Mouse (Mus musculus) urinary bladder, adult 18-20 months (tissue): ENCODE data around the gene Chn2.
"Not testable (repeated sequence)": the region's sequence is repeated elsewhere in the genome, so short reads cannot be mapped to it uniquely, and the experiment has no call there.

ENCODE experiments used
- DNase-seq, 2 experiments: peaks; one replicate each; pipeline ENCODE4 v3.0.0; 2022; ENCODE audit warnings: low spot score in 2 of 2, mixed read lengths in 2 of 2

Gene Chn2

DNA sequence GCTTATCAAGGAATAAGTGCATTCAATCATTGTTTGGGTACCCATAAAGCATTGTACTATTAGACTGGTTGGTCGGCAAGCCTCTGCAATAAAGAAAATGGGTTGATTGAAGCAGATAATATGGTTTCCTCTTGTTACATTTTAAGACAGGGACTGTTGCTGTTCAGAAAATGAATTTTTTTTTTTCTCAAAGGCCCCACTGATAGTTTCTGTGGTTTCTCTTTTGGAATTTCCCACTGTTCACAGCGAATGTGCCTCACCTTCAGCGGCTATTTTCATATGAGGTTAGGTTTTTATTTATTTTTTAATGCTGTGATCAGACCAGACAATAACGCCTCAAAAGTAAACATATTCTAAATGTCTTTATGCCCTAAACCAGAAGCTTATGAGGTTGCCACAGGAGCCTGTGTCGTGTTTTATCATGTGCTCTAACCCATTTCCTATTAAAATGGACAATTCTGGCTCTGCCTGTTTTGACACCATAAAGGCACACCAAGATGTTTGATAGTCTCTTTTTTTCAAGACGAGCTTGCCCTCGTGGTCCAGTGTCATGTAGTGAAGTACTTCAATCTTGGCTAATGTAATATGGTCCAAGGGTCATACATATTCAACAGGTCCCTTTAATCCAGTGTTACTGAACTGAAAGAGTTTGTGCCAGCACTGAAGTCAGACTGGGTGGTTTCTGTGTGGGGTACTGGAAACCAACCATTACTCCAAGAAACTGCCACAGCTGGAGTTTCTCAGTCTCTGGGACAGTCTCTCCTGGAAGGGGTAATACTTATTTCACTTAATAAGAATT lies 112.3 kb downstream of the Chn2 start:
- DNase-seq, result no peak

DNA sequence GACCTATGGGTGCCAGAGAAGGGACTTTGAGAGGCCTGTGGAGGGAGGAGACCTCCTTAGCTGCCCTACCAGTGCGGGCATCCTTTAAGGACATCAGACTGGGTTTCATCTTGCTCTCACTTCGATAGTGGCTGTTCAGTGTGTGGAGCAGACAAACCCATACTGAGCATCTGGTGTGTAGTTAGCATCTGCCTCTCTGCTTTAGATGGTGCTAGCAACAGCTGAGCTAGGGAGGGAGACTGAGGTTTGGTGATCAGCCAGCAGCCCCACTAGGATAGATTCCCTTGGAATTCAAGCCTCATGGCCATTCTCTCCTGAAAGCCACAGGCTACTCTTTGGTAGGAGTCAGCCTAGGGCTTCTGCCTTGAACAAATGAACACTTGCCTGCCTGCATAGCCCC lies 117.7 kb downstream of the Chn2 start:
- DNase-seq, result no peak

DNA sequence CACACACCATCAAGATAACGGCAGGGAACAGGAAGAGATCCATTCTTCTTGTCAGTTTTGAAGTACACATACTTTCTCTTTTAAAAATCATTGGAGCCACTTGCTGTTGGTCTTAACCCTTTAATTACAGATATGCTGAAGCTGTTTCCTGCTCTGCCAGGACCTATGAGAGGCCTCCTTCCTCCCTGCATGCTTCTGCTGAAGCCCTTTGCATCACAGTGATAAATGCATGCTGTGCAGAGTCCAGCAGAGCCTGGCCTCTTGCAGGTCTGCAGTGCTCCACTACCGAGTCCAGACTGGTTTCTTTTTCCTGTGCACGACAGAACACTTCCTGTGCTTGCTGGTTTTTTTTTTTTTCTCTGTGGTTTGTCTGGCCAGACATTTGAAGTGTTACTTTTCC lies 119.0 kb downstream of the Chn2 start:
- DNase-seq, result no peak

DNA sequence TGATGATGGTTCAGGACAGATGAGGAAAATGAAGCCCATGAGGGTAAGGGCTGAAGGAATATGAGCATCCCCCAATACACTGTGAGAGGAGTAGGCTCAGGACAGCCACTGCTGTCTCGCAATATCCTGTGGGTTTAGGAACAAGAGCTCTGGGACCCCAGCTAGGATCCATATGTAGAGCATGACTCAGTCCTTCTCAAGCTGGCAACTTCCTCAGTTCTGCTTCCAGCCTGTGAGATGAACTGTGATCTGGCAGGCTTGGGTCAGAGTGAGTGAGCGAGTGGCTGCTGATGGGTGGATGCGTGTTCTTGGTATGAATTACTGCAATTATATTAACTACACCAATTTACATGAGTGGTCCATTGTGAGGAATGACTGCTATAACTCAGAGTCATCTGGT lies 121.3 kb downstream of the Chn2 start:
- DNase-seq, result no peak

DNA sequence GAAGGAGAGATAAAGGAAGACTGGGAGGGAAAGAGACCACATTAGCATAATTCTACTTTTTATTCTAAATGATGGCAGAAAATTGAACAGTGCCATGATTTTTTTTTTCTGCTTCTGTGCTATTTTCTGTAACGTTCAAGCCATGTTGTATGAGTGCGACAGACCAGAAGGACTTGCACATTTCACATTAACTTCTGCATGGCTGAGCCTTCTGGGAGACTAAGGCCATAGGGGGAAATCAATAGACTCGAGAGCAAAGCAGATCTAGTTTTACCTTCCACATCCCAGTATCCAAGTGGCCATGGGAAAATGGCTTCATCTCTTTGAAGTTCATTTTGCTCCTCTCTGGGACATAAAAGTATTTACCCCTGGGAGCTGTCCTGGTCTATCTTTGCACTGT lies 121.9 kb downstream of the Chn2 start:
- DNase-seq, result no peak

DNA sequence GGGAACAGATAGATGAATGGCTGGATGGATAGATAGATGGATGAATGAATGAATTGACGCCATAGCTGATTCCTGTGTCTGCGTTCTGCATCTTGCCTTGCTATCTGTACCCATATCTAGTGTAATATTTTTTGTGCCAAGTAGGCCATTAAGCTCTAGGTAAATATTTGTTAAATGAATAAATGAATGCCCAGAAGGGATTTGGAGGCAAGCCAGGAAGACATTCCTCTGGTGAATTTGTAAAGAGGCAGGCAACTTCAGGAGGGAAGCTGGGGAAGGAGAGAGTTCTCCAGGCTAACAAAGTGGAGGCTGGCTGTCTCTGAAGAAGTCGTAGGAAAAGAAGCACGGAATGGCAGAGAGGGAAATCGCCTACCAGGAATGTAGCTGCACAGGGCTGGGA lies 123.0 kb downstream of the Chn2 start:
- peak in 1 of 2 experiments; percentile 31 for DNase-seq

DNA sequence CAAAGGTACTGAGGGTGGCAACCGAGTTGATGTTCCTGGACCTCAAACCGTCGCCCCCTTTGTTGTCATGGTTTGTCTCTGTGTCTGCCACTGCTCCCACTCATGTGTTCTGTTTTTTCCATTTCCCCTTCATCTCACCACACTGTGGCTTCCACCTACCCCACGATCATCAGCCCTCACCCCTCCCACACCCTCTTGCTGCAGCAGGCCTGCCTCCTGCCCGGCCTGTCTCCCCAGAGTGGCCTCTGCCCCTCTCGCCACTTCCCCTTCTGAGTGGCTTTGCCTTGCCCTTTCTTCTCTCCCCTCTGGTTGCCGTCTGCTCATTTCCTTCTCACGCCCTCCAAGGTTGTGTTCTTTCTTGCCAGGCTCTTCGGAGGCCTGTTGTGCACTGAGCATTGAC lies 123.4 kb downstream of the Chn2 start:
- DNase-seq, result no peak

DNA sequence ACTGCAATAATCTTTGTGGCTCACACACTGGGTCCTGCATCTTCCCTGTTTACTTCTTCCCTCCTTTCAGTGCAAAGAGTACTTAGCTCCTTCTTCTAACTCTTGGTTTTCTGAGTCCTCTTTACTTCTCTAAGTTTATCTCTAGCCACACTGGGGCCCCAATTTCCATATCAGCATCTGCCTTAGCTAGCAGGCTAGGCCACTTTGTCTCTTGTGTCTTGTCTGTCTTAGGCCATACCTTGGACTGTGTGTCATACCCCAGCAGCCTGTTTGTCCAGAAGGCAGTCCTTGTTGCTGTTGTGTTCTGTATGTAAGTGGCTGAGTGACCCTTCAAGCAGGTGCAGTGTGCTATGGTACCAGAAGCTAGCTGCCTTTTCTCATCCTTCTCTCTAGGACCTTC lies 124.3 kb downstream of the Chn2 start:
- no peak for DNase-seq

DNA sequence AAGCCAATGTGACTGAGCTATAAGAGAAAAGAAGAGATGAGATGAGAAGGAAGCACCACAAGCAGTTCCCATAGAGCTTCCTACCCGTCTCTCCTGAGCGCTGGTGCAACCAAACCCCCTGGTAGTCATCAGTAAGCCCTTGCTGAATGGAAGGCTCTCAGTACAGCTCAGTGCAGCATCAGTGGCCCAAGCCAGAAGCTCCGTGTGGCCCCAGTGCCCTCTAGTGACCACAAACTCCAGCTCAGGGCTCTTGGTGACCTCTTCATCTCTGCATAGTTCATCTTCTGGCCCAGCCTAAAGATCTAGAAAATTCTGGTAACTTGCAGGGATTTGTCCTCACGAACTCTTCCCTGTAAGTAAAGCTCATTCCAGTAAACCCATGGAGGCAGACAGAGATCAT lies 125.4 kb downstream of the Chn2 start:
- no peak for DNase-seq

DNA sequence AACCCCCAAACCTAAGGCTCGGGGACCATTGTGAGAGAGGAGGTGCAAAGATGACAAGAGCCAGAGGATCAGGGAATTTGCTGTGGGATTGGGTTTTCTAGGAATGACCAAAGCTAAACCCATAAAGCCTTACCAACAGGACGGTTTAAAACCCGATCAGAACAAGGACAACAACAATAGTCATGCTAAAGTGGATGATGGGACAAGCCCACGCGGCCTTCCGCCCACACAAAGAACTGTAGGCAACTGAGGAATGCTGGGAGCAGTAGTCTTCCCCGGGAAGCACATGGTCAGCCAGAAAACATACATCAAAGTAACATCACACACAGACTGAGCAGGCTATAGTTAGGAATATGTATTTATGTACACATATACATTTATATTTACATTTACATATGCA lies 125.9 kb downstream of the Chn2 start:
- DNase-seq, result no peak

DNA sequence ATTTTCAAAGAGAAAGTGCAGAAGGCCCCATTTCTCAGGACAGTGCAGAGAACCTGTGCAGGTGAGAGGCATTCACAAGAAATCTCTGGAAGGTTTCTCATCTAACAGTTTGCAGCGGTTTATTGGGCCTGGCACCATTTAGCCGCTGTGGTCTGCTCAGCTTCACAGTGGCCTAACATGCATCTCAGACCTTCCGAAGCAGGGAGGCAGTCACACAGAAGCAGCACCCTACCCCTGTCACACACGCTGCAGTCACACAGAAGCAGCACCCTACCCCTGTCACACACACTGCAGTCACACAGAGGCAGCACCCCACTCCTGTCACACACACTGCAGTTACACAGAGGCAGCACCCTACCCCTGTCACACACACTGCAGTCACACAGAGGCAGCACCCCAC lies 126.5 kb downstream of the Chn2 start:
- DNase-seq, result no peak

DNA sequence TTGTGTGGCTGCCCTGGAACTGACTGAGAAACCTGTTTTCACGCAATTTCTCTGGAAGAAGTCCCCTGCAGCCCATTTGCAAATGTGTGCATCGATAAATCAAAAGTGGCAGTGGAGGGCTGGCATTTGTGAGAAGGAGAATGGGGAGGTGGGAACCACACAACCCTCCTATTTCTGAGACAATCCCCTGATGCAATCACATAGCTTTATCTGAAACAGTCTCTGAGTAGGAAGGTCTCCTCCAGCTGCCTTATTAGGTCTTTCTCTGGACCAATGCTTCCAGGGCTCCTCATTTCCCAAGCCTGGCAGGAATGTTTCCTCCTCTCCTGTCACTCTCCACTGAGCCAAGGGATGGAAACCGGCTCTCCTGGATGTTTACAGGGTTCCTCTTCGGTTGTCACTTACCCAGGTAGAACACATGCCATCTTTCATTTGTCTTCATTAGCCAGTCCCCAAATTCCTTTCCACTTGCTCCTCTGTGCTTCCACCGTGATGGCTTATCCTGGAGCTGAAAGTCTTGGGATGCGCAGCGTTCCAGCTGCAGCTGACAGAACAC lies 127.7 kb downstream of the Chn2 start:
- DNase-seq, result no peak

DNA sequence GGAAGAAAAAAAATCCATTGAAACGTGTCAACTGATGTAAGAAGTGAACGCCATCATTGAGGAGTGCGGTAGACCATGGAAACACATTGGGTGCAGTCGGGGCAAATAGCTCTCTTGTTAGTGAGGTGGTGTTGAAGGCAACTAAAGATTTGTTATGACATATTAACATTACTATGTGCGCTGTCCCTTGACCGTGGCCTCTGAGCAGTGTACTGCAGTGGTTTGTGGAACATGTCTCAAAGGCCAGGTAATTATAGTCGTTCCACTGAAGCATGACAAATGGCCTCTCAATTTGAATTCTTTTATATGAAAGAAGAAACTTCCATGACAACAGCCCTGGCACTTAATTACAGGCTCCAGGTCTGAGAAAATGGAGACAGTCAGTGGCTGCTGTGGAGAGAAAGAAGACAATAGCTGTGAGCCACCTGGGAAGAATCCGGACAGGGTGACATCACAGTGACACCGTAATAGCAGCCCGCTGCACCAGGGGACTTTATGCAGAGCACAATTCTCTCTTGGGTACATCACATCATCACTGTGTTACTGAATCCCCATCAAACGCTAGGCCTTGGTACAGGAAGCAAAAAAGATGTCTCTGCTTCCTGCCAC lies 131.0 kb downstream of the Chn2 start:
- no peak for DNase-seq

DNA sequence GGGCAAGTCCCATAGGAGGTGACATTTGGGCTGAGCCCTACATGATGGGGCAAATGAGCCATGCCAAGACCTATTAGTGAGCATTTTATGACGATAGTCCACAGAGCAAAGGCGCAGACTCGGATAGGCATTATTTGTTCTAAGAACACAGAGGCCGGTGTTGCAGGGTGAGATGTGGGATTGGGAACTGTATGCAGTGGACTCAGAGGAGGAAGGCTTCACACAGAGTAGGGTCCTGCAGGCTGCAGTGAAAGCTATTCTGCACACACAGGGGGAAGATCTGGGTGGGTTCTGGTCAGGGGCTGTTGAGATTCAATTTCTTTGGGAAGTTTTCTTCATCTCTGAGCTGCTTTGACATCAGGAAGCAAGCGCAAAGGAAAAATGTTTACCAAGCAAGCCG lies 132.0 kb downstream of the Chn2 start:
- no peak for DNase-seq

DNA sequence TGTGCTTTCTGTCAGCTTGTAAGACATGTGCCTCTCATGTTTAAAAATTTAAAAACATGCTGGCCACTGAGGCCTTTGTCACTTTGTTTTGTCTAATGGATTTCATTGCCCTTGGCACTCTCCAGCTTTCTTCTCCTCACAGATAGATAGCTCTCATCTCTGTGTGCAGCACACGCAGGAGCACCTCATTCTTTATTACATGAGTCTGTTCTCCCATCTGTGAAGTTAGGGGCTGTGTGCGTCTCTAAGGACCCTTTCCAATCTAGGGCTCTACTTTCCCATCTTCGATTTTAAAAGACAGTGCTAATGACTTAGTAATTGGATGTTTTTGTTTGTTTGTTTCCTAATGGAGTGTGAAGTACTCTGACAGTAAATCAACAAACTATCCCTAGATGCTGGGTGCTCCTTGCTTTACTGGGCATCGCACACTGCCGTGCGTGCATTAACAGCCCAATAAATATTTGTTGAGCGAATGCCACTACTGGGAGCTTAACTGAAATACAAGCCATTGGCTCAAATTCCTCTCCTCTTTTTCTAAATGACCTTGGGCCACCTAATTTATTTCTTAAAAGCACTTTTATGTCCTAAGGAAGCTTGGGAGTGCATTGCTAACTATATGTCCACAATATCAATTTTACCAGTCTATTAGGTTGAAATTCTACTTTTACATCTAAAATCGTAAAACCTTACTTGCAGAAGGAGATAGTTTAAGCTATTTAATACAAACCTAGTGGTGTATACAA lies 136.3 kb downstream of the Chn2 start:
- no peak for DNase-seq

DNA sequence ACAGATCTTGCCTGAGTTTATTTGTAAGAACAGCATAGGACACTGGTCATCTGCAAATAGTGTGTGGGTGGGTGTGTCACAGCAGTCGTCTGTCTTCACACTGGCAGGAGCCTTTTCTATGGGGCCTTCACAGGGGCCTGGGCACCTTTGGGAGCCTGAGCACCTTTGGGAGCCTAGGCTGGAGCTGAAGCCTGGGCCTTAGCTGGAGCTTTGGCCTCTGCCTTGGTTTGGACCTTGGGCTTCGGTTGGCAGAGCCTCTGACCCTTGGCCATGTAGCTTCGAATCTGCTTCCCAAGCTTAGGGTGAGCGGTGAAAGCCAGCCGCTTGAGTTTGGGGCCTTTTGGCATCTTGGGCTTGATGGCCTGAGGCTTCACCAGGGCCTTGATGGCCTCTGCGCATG lies 137.7 kb downstream of the Chn2 start:
- DNase-seq, result not testable (repeated sequence)

DNA sequence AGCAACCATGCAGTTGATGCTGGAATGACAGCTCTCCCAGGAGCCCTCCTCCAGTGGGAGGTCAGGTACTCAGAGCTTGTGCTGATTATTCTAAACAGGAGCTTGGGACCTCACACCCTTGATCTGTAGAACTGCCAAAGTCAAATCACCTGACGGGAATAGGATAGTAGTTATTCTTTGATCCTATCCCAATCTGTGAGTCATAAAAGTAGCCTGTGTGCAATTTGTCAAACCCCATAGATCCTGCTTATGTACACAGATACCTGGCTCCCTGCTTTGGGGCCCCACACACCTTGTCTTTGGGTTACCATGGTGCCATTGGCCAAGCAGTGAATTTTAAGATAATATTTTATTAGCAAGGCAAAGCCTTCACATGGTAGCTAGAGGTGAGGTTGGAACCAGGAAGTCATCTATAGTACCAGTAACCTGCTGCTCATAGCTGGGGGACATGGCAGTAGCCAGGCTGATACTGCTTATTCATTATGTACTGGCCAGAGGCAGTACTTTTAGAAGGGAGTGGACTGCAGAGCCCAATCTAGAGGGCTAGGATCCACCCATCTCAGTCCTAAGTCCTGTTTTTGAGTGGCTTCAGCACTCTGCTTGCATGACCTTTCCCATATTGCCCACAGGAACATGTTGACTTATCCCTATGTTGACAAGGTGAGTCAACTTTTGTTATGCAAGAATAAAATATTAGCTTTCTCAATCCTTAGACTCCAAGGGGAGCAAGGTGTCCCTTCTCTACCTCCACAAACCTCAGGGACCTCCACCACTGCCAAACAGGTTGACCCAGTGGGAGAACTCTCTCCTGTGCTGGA lies 139.9 kb downstream of the Chn2 start:
- peak in 1 of 2 experiments; percentile 25 for DNase-seq

DNA sequence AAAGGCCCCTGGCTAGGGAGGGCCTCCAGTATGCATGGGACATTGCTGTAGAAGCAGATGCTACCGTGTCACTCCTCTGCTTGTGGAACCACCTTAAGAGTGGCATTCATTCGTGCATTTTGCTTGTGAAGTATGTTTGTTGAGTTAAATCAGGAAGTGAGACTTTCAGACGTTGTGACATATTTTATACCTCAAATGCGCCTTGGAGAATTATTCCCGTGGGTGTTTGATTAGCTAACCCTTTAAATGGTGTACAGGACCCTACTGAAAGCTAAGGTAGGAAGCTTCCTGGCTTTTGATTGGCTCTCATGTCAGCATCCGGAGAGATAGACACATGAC lies 140.5 kb downstream of the Chn2 start:
- no peak for DNase-seq

DNA sequence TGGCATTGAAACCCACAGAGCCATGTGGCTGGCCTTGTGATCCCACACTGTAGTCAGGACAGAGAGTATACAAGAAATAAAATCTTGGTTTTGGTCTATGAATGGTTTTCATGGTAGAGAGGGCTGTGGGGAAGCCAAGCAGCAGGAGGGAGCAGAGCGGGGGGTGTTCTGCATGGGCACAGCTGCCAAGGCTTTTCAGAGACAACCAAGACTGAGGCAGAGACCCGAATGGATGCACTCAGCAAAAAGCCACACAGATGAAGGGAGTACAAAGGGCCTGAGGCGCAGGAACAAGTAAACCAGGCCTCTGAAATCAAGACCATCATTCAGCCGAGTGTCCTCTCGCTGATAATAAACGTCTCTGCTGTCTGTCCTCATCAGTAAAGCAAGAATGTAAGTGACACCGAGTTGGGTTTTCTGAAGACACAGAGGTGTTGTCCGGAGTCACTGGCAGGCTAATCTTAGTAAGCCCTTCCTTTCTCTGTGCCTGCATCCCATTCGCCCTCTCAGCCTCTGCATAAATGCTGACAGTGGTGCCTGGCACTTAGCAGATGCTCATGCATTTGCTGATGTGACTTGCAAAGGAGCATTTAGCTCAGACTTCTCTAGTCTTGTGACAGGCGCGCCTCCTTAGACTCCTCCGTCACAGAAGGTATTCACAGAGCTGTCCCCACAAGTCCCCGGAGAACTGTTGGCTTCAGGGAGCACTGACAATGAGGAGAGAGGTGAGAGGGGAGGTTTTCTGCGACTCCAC lies 144.6 kb downstream of the Chn2 start:
- no peak for DNase-seq

DNA sequence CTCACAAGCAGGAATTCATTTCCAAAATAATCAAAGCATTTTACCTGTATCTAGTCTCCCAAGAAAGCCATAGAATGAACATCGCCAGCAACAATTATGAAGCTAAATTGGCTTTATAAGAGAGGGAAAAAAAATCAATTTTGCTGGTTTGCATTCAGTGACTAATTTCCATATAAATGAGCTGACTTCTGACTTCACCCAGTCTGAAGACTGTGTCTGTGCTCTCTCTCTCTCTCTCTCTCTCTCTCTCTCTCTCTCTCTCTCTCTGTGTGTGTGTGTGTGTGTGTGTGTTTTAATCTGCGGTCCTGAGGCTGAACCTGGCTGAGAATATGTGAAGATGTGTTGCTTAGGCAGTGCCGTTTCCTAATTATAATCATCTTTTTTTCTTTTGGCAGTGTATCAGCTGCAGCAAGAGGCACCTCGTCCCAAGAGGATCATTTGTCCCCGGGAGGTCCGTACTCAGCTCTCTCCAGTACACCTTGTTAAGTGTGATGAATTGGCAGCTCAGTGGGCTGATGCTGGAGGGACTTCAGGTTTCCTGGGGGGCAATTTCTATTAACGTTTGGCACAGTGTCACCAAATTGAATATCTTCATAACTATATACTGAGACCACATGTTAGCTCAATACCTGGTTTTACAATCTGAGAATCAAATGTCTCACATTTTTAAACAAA lies 154.4 kb downstream of the Chn2 start:
- DNase-seq, result no peak
